Mouse (Mus musculus) neural tube, embryonic 14.5 days (tissue): ENCODE measurements at regions not wholly inside any gene's neighbourhood (a gene's known extent, or its start where the extent isn't known, plus 50 kb on each side); places are given as distances from the start of the nearest gene placed in this dataset.

Experiments used
- ATAC-seq: fragments of 200-750 bp; cut with Nextera tagmentation; 2 replicates; pipeline ENCODE4 v1.8.0; 2017; ENCODE audit warnings: low read depth, mild to moderate bottlenecking, moderate TSS enrichment, moderate library complexity
- H3K27ac ChIP-seq: fragments of 300-500 bp; sonication (generic); 2 replicates; pipeline ENCODE4 v1.5.1; 2014; ENCODE audit warnings: low read depth, mild to moderate bottlenecking, control low read depth, low read length, moderate library complexity, mixed read lengths
- H3K27me3 ChIP-seq: fragments of 300-500 bp; sonication (generic); 2 replicates; pipeline ENCODE4 v1.6.1; 2014; ENCODE audit warnings: low read length; ENCODE audit not compliant: control insufficient read depth, insufficient read depth
- H3K36me3 ChIP-seq: fragments of 300-500 bp; sonication (generic); 2 replicates; pipeline ENCODE4 v1.6.1; 2014; ENCODE audit warnings: low read length, mixed read lengths; ENCODE audit not compliant: control insufficient read depth, insufficient read depth
- H3K4me1 ChIP-seq: fragments of 300-500 bp; sonication (generic); 2 replicates; pipeline ENCODE4 v1.6.1; 2014; ENCODE audit warnings: low read length; ENCODE audit not compliant: control insufficient read depth, insufficient read depth
- H3K4me2 ChIP-seq: fragments of 300-500 bp; sonication (generic); 2 replicates; pipeline ENCODE4 v1.6.1; 2014; ENCODE audit warnings: mild to moderate bottlenecking, low read depth, low read length, control low read depth
- H3K4me3 ChIP-seq: fragments of 300-500 bp; sonication (generic); 2 replicates; pipeline ENCODE4 v1.5.1; 2014; ENCODE audit warnings: low read depth, low read length, control low read depth, mixed read lengths
- H3K9ac ChIP-seq: fragments of 300-500 bp; sonication (generic); replicated peaks from 2 replicates; pipeline ENCODE4 v1.6.1; 2014; ENCODE audit warnings: low read depth, mild to moderate bottlenecking, control low read depth, low read length, mixed read lengths
- H3K9me3 ChIP-seq: fragments of 300-500 bp; sonication (generic); 2 replicates; pipeline ENCODE4 v1.6.1; 2016; ENCODE audit warnings: low read length; ENCODE audit not compliant: control insufficient read depth
- WGBS: fragments of 180-500 bp; shearing (Covaris S2); extraction: QIAGEN DNeasy Blood & Tissue Kit; methylation state at CpG from one replicate; pipeline ENCODE4 v1.1.7; 2014; 5-methylcytosine and 5-hydroxymethylcytosine counted together

GRCm38 (mm10) chr2:61176807-61177206, 213.8 kb upstream of the Rbms1 start:
- no peaks in the 10 kb centered on the region for H3K9me3 ChIP-seq
- no peaks in the 10 kb centered on the region for H3K27me3 ChIP-seq
- no peak overlapping the region for H3K4me2 ChIP-seq
- H3K36me3 ChIP-seq: no peaks in the 10 kb centered on the region
- H3K4me3 ChIP-seq: no peak overlapping the region
- 2% methylated on average over 2 of the region's 2 CpGs for WGBS
- no peak overlapping the region for H3K27ac ChIP-seq
- H3K9ac ChIP-seq: no peak overlapping the region
- ATAC-seq: no peak
- no peaks in the 10 kb centered on the region for H3K4me1 ChIP-seq

- no peak for ATAC-seq
- 72% methylated on average over 2 of the region's 2 CpGs for WGBS
- Histone ChIP-seq H3K4me1 (no peaks in the 10 kb centered on the region), H3K27ac (no peak overlapping the region), H3K4me3 (no peak overlapping the region), H3K9me3 (no peaks in the 10 kb centered on the region), H3K36me3 (no peaks in the 10 kb centered on the region), H3K4me2 (no peak overlapping the region), H3K27me3 (no peaks in the 10 kb centered on the region), H3K9ac (no peak overlapping the region)
Measured at GRCm38 (mm10) chr2:61173581-61173980, 210.6 kb upstream of the Rbms1 start.

DNA sequence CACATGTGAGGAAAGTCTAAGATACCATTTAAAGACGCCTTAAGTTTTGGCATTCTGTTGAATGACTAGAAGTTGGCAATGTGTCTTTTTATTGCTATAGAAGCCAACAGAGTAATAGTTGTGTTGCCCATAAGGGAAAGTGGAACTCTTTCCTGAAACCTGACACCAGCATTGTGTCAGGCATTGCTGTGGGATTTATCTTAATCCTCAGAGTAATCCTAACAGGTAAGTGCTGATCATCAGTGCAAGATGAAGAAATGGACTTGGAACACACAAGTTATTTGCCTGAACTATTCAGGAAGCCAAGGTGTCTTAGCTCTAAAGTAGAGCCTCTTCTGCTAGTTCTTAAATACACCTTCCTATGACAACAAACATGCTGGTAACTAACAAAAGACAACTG, 198.3 kb upstream of the Rbms1 start:
- H3K4me1 ChIP-seq: no peaks in the 10 kb centered on the region

GRCm38 (mm10) chr2:61159761-61160160, 196.8 kb upstream of the Rbms1 start:
- ATAC-seq: no peak
- Histone ChIP-seq H3K9me3 (no peaks in the 10 kb centered on the region), H3K4me3 (no peak overlapping the region), H3K4me2 (no peak overlapping the region), H3K27me3 (no peaks in the 10 kb centered on the region), H3K27ac (no peak overlapping the region), H3K36me3 (no peaks in the 10 kb centered on the region), H3K9ac (no peak overlapping the region), H3K4me1 (no peaks in the 10 kb centered on the region)
- 78% methylated on average over 3 of the region's 3 CpGs for WGBS

More for the DNA sequence above, 198.3 kb upstream of the Rbms1 start:
- Histone ChIP-seq H3K36me3 (no peaks in the 10 kb centered on the region), H3K9me3 (no peaks in the 10 kb centered on the region), H3K27ac (no peak overlapping the region), H3K4me2 (no peak overlapping the region), H3K4me3 (no peak overlapping the region), H3K9ac (no peak overlapping the region), H3K27me3 (no peaks in the 10 kb centered on the region)
- 93% methylated on average over 1 of the region's 1 CpGs for WGBS
- no peak for ATAC-seq

DNA sequence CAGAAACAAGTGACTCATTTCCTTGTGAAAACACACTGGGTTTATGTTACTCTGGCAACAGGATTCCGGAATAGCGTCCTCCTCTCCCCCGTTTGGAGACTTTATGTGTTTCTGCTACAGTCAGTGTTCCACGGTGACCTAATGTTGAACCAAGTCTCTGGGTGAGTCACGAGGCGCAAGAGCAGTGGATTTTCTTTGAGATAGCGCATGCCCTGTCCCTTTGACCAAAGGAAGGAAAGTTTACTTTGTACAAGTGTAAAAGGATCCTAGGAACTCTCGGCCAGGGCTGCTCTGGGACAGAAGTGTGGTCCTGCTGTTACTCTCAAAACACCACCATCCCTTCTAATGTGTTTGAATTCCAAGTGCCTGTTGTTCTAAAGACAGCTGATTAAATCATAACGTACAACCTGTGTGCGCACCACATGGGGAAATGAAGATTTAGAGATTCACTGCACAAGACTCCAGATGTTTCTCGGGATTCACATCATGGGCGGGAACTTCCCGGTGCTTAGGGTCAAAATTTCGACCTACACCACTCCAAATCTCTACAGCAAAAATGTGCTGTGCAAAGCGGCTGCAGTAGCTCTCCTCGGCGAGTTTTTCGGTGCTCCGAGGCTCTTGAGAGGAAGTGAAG, 176.1 kb upstream of the Rbms1 start:
- ATAC-seq: no peak
- Histone ChIP-seq H3K27me3 (no peaks in the 10 kb centered on the region), H3K4me2 (no peak overlapping the region), H3K4me3 (no peak overlapping the region), H3K4me1 (no peaks in the 10 kb centered on the region), H3K27ac (no peak overlapping the region), H3K9me3 (no peaks in the 10 kb centered on the region), H3K36me3 (no peaks in the 10 kb centered on the region), H3K9ac (no peak overlapping the region)
- WGBS: 66% methylated on average over 19 of the region's 19 CpGs

- 57% methylated on average over 3 of the region's 3 CpGs for WGBS
- no peaks in the 10 kb centered on the region for H3K36me3 ChIP-seq
- H3K9me3 ChIP-seq: no peaks in the 10 kb centered on the region
- ATAC-seq: no peak
- no peak overlapping the region for H3K9ac ChIP-seq
- H3K4me2 ChIP-seq: no peak overlapping the region
- no peaks in the 10 kb centered on the region for H3K27me3 ChIP-seq
- H3K27ac ChIP-seq: no peak overlapping the region
- H3K4me1 ChIP-seq: no peaks in the 10 kb centered on the region
- no peak overlapping the region for H3K4me3 ChIP-seq
Measured at GRCm38 (mm10) chr2:61138625-61138997, 175.6 kb upstream of the Rbms1 start.

DNA sequence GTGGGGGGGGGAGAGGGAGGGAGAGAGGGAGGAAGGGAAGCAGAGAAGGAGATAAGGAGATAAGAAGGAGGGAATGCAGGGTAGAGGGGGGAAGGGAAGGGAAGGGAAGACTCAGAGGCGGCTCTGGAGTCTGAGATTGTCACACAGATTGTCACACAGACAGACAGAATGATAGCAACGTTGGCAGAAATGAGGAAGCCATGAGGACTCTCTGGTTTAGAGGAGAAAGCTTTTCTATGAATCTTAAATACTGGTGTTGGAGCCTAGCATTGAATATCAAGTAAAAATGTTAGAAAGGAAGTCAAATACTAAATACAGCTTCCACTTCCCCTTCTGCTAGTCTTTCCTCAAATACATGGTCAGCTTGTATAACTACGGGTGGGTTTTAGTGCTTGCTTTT, 174.4 kb upstream of the Rbms1 start:
- no peak overlapping the region for H3K4me2 ChIP-seq
- no peak overlapping the region for H3K9ac ChIP-seq
- H3K27me3 ChIP-seq: no peaks in the 10 kb centered on the region
- 68% methylated on average over 3 of the region's 3 CpGs for WGBS
- H3K36me3 ChIP-seq: no peaks in the 10 kb centered on the region
- ATAC-seq: no peak
- H3K27ac ChIP-seq: no peak overlapping the region
- H3K4me1 ChIP-seq: no peaks in the 10 kb centered on the region
- H3K4me3 ChIP-seq: no peak overlapping the region
- H3K9me3 ChIP-seq: no peaks in the 10 kb centered on the region

DNA sequence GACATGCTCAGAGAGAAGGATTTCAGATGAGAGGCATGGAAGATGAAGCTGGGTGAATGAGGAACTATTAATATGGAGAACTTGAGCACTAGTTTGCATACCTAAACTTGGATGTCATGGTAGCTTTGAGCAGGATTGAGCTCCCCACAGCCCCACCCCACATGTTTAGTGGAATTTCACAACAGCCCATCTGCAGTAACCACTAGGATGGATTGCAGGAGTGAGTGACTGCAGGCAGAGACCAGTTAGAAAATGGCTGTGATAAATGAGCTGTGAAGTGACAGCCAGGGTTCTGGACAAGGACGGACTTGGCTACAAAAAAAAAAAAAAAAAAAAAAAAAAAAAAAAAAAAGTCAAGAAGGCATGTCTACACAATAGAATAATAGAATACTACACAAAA, 173.9 kb upstream of the Rbms1 start:
- no peak overlapping the region for H3K27ac ChIP-seq
- no peak overlapping the region for H3K4me2 ChIP-seq
- H3K4me1 ChIP-seq: no peaks in the 10 kb centered on the region
- WGBS: 16% methylated on average over 1 of the region's 1 CpGs
- no peak overlapping the region for H3K4me3 ChIP-seq
- no peaks in the 10 kb centered on the region for H3K36me3 ChIP-seq
- no peak overlapping the region for H3K9ac ChIP-seq
- no peaks in the 10 kb centered on the region for H3K9me3 ChIP-seq
- ATAC-seq: no peak
- no peaks in the 10 kb centered on the region for H3K27me3 ChIP-seq

GRCm38 (mm10) chr2:61123046-61123806, 160.2 kb upstream of the Rbms1 start:
- no peak overlapping the region for H3K27ac ChIP-seq
- 82% methylated on average over 7 of the region's 7 CpGs for WGBS
- no peaks in the 10 kb centered on the region for H3K27me3 ChIP-seq
- no peaks in the 10 kb centered on the region for H3K36me3 ChIP-seq
- H3K4me2 ChIP-seq: no peak overlapping the region
- H3K9me3 ChIP-seq: no peaks in the 10 kb centered on the region
- H3K9ac ChIP-seq: no peak overlapping the region
- H3K4me1 ChIP-seq: no peaks in the 10 kb centered on the region
- no peak overlapping the region for H3K4me3 ChIP-seq
- ATAC-seq: no peak
